Mouse (Mus musculus) pancreas, adult 10 weeks (tissue): ENCODE results near the gene Spem2. TPM values are rescaled to one million over a fixed set of nuclear protein-coding genes. Genes with fewer than 3 reads are reported as not detected.

Experiments
- polyA plus RNA-seq: library from polyadenylated mRNA; stranded (reverse); fragments of 350-450 nt; fragmentation: Illumina TruSeq; extraction: RNeasy Lipid Tissue Mini Kit (QIAGEN cat#74804); gene quantifications from one replicate; pipeline ENCODE4 v1.2.3, GENCODE M21; 2015; ENCODE audit warnings: low read depth, low replicate concordance; ENCODE audit not compliant: insufficient read depth

The Spem2 gene
- not detected for polyA plus RNA-seq

DNA sequence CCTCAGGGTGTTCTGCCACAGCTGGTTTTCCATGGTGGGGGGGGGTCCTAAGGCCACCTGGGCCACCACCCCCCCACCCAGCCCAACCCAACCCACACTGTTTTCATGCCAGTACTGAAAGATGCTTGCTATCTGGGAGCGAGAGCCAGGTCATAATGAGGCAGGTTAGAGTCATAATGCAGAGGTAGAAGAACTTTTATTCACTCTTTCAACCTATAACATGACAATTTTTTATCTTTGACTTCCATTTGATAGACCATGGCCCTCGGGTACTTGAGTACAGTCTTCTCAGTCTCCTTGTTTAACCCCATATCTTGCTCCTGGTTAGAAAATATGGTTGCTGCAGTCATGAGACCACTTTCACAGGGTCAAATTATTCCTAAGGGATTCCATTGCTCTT, at the start of gene Spem2:
TSS of gene Spem2 (minus strand) at position 101 of the 400 bp plus-strand sequence.

DNA sequence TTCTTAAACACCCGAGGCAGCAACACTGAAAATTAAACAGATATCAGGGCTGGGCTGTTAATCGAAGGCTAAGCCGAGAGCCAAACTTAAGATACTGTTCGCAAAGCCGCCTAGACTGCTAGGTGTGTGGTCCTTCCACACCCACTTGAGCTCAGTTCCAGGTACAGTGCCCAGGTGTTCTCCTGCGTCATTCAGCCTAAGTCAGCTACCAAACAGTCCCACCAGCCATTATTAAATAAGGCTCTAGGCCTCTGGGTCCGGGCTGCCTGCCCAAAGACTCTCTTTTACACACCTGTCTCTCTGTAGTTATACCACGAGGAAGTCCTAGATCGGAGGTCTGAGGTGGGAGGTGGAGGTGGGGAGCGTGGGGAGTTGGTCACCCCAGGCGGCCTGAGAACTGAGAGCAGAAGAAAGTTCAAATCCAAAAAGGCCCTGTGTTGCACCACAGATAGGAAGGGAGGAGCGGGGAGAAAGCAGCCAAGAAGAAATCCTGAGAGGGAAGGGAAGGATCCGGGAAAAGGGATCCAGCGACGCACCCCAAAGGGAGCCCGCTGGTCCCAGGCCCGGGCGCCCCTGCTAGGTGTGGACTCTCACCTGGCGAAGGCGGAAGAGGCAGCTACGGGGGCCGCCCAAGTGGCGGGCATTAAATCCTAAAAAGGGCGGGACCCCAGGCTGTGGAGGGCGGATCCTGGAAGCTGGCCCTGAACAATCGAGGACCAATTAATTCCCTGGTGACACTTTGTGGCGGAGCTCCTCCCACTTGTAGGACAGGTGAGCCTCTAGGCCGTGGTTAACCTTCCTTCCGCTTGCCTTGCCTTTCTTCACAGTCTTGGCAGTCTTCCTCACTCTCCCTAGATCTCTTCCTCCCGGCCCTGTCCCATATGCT, 40.1 kb upstream of the Spem2 start, which contains the start of gene Tnk1:
TSS of gene Tnk1 (minus strand) at position 618 of the 886 bp plus-strand sequence.

DNA sequence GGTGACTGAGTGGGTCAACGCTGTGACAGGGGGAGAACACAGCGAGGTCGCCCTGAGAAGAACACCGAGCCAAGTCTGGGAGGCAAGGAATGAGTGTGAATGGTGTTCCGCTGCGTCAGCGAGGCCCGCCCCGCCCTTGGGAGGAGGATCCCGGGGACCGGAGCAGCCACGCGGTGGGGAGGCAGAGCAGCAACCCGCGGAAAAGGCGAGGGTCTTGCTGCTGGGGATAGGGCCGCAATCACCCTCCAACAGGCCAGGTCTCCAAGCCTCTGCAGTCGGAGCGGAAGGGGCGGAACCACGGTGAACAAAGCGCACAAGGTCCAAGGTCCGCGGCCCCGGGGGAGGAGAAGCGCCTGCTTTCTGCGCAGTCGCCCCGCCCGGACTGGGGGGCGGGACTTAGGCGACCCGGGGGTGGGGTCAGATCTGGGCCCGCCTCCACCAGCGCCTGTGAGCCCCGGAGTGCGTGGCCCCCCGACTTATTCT, 28.0 kb upstream of the Spem2 start, which contains the start of gene Plscr3:
TSS of gene Plscr3 (plus strand) at position 179 of the 483 bp plus-strand sequence.

DNA sequence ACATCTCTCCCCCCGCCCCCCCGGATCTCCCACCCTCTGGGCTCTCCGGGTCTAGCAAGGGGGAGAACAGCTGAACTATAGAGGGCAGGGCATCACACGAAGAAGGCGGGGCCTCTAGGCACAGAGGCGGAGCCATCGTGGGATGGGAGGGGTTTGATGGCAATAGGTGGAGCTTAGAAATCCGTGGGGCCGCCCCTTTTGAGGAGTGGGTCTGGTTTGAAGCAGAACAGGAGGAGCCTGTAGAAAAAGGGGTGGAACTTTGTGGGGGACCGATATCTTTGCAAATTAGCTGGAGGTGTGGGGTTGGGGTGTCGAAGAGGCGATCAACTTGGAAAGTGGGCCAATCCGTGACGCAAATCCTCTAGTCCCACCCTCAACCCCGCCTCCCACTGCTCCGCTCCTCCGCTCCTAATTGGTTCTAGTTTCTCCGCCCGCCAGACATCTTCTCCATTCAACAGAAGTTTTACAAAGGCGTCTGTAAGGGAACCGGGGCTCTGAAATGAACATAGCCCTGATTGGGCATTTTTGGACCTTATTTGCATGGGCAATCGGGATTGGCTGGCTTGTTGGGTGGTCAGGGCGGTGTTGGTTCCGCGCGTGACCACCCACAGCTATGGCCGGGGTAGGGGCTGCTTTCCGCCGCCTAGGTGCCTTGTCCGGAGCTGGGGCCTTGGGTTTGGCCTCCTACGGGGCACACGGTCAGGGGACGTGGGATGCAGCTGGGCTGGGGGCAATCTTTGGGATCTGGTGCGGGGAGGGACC, 19.9 kb upstream of the Spem2 start, which contains the start of gene Tmem256:
TSS of gene Tmem256 (plus strand) at position 563 of the 762 bp plus-strand sequence.

DNA sequence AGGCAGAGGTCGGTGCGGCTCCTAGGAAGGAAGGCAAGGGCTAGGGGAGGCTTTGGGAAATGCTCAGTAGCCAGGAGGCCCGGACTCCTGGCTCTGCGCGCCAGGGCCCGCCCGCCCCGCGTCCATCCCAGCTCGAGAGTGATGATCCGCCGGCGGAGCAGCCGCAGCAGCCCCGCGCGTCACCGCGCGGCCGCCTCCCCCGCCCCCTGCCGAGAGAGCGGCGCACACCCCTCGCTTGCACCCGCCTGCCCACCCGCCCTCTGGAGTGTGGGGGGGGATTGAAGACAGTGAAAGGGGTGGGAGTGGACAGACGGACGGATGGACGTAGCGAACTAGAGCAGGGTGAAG, 19.3 kb upstream of the Spem2 start, which contains the start of gene Nlgn2:
TSS of gene Nlgn2 (minus strand) at position 181 of the 348 bp plus-strand sequence.

DNA sequence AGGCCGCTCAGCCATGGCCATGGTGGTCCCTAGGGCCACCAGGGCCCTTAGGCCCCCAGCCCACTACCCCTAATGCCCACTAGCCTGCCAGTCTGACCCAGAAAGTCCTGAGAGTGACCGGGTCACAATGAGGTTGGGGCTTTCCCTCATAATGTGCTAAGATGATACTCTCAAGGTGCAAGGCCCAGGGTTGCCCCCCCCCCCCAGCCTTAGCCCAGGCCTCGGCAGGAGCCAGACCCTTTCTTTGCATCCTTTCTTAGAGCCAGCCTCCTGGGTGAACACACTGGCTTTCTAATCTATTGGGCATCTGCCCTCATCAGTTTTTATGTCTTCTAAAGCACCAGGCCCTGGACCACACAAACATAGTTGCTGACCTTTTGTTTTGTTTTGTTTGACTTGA, 3.8 kb upstream of the Spem2 start, which contains the start of gene Spem1:
TSS of gene Spem1 (minus strand) at position 101 of the 400 bp plus-strand sequence.

DNA sequence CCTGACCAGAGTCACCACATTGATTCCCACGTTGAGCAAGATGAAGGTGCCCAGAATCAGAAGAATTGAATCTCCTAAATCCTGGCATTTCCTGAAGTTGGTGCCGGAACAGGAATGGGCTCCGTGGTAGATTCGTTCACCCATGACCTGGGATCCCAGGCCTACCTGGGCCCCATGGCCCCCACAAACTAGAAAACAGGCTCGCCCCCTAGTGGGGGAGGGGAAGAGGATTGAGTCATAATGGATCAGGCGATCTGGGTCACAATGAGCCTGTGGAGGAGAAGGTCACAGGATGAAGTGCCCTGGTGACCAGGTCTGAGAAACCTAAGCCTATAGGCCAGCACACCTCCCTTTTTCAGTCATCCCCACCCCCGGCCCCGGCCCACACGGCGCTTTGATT, 3.1 kb downstream of the Spem2 start, which contains the start of gene Gm39566:
TSS of gene Gm39566 (minus strand) at position 144 of the 400 bp plus-strand sequence.

DNA sequence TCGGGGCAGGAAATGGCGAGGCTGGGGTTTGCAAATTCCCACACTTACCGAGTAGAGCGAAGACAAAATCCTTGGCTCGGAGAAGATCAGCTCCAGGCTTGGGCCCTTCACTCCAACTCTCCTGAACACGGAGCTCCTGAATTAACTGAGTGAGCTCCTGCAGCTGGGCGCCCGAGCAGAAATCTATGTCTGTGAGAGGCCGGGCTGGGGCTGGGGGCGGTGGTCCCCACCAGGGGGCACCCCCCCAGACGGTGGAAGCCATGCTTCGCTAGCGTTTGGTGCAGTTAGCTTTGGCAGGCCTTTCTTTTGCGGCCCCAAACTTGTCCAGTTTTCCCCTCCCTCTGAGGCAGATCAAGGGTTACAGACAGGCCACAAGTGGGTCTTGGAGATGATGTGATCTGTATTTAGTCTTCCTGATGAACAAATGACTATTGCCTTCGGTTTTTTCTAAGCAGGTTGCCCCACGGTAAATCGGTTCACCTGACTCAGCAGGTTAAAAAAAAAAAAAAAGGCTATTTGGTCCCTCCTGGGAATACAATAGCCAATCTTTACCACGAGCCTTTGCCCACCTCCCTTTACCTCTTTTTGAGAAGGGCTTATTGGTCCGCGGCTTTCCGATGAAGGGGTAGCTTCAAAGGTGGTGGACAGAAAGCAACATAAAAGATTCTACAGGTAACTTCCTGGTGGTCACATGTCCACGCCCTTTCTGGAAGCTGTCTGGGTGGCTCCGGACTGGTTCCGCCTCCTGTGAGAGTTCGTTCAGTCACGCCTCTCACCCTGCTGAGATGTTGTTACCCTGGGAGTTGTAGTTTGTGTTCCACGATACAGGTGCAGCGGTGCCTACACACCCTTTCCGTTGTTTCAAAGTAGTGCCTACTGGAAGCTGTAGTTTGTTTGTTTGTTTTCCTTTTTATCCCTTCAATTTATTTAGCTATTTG, 13.0 kb downstream of the Spem2 start, which contains the start of gene Tmem102:
TSS of gene Tmem102 (minus strand) at position 653 of the 938 bp plus-strand sequence.

DNA sequence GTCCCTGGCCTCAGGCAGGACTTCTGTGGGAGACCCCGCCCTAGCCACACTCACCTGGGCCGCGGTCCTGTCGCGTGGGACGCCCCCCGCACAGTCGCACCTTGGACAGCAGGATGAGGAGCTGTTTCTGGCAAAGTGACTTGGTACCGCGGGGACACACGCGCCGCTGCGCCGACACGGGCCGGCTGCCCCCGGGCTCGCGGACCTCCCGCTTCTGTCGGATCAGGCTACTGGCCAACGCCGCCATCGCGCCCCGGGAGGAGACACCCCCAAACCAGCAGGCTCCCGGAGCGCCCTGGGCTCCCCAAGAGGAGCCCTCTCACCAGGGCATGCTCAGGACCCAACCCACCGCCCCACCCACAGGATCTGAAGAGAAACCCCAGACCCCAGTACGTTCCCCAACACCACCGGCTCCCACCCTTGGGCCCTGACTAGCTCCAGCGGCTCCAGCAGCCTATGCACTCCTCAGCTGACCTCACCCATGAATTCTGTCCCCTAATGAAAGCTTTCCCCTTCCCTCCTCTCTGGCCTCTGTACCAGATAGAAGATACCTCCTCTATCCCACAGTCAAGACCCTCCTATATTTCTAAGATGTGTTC, 16.8 kb downstream of the Spem2 start, which contains the start of gene Fgf11:
TSS of gene Fgf11 (minus strand) at position 479 of the 599 bp plus-strand sequence.

DNA sequence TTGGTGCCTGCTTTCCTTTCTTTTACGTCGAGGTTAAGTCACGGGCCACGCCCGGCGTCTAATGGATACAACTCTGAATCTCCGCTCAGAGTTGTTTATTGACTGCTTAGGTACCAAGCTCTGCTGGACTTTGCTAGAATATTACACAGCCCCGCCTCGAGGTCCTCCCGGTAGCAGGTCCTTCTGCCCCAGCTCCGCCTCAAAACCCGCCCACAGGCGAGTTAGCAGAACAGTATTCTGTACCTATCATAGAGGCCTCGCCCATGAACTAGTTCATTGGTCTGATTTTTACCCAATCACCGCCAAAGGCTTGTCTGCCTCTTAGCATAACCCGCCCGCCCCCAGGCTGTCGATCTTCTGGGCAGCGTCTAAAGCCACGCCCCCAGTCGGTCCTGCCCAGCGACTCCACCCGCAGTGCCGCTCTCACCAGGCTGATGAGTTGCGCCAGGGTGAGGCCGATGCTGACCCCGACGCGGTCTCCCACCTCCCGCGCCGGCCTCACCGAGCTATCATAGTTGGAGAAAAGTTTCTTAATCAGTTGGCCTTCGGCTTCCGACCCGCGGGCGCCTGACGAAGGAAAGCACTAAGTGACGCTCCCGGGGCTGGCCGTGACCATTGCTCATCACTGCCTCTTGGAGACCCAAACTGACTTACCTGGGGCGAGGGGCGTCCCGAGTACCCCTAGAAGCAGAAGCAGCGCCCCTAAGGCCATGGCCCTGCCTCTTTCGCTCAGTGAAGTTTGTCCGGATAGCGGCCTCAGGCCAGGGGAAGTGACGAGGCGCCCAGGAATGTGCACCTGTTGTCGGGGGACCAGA, 22.9 kb downstream of the Spem2 start, which contains the start of gene Chrnb1:
TSS of gene Chrnb1 (minus strand) at position 776 of the 815 bp plus-strand sequence.

Other genes with a start within 250 kb of the Spem2 start
- gene Wrap53, start 238.2 kb downstream of the Spem2 start, polyA plus RNA-seq, result 3.8 TPM
- 14.2 TPM for gene Trp53, start 238.1 kb downstream of the Spem2 start, polyA plus RNA-seq
- gene Atp1b2, start 212.5 kb downstream of the Spem2 start, polyA plus RNA-seq, result 8.9 TPM
- not detected for gene Shbg, start 200.6 kb downstream of the Spem2 start, polyA plus RNA-seq
- 3.0 TPM for gene Sat2, start 196.4 kb downstream of the Spem2 start, polyA plus RNA-seq
- gene Fxr2, start 185.5 kb downstream of the Spem2 start, polyA plus RNA-seq, result 24.7 TPM
- not detected for gene Sox15, start 163.2 kb downstream of the Spem2 start, polyA plus RNA-seq
- 20.9 TPM for gene Mpdu1, start 155.8 kb downstream of the Spem2 start, polyA plus RNA-seq
- 11.4 TPM for gene Cd68, start 152.3 kb downstream of the Spem2 start, polyA plus RNA-seq
- gene Eif4a1, start 146.0 kb downstream of the Spem2 start, polyA plus RNA-seq, result 118 TPM
- gene Senp3, start 136.4 kb downstream of the Spem2 start, polyA plus RNA-seq, result 20.9 TPM
- gene Tnfsf13, start 132.7 kb downstream of the Spem2 start, polyA plus RNA-seq, result 1.0 TPM
- 12.1 TPM for gene Tnfsf12, start 122.6 kb downstream of the Spem2 start, polyA plus RNA-seq
- gene Tnfsfm13, start 122.4 kb downstream of the Spem2 start, polyA plus RNA-seq, result 4.4 TPM
- 11.2 TPM for gene Polr2a, start 59.8 kb downstream of the Spem2 start, polyA plus RNA-seq
- gene Slc35g3, start 56.5 kb downstream of the Spem2 start, polyA plus RNA-seq, result not detected
- gene Zbtb4, start 52.6 kb downstream of the Spem2 start, polyA plus RNA-seq, result 7.3 TPM
- 3.0 TPM for gene Chrnb1, start 22.5 kb downstream of the Spem2 start, polyA plus RNA-seq
- gene Fgf11, start 16.6 kb downstream of the Spem2 start, polyA plus RNA-seq, result 1.2 TPM
- gene Tmem102, start 12.8 kb downstream of the Spem2 start, polyA plus RNA-seq, result 1.6 TPM
- gene Gm39566, start 3.2 kb downstream of the Spem2 start, polyA plus RNA-seq, result not detected
- gene Spem1, start 3.7 kb upstream of the Spem2 start, polyA plus RNA-seq, result not detected
- 6.3 TPM for gene Nlgn2, start 19.3 kb upstream of the Spem2 start, polyA plus RNA-seq
- 73.9 TPM for gene Tmem256, start 20.0 kb upstream of the Spem2 start, polyA plus RNA-seq
- 8.3 TPM for gene Plscr3, start 27.9 kb upstream of the Spem2 start, polyA plus RNA-seq
- gene Tnk1, start 40.3 kb upstream of the Spem2 start, polyA plus RNA-seq, result 6.0 TPM
- gene Tmem95, start 59.6 kb upstream of the Spem2 start, polyA plus RNA-seq, result not detected
- gene Kctd11, start 62.9 kb upstream of the Spem2 start, polyA plus RNA-seq, result 1.4 TPM
- 0.87 TPM for gene Acap1, start 77.1 kb upstream of the Spem2 start, polyA plus RNA-seq
- gene 2810408A11Rik, start 82.5 kb upstream of the Spem2 start, polyA plus RNA-seq, result not detected
- 12.3 TPM for gene Neurl4, start 82.6 kb upstream of the Spem2 start, polyA plus RNA-seq
- gene Gps2, start 95.4 kb upstream of the Spem2 start, polyA plus RNA-seq, result 25.1 TPM
- gene Eif5a, start 103.5 kb upstream of the Spem2 start, polyA plus RNA-seq, result 133 TPM
- gene Ybx2, start 117.3 kb upstream of the Spem2 start, polyA plus RNA-seq, result 1.6 TPM
- gene Slc2a4, start 129.7 kb upstream of the Spem2 start, polyA plus RNA-seq, result 3.1 TPM
- 21.0 TPM for gene Cldn7, start 146.3 kb upstream of the Spem2 start, polyA plus RNA-seq
- gene Ctdnep1, start 162.7 kb upstream of the Spem2 start, polyA plus RNA-seq, result 42.3 TPM
- 22.5 TPM for gene Elp5, start 164.1 kb upstream of the Spem2 start, polyA plus RNA-seq
- gene Gabarap, start 172.7 kb upstream of the Spem2 start, polyA plus RNA-seq, result 186 TPM
- 15.8 TPM for gene Phf23, start 177.3 kb upstream of the Spem2 start, polyA plus RNA-seq
- 6.6 TPM for gene Dvl2, start 182.1 kb upstream of the Spem2 start, polyA plus RNA-seq
- 25.2 TPM for gene Acadvl, start 196.9 kb upstream of the Spem2 start, polyA plus RNA-seq
- gene Dlg4, start 198.5 kb upstream of the Spem2 start, polyA plus RNA-seq, result 8.8 TPM
- not detected for gene Asgr1, start 235.6 kb upstream of the Spem2 start, polyA plus RNA-seq